Mouse (Mus musculus): ENCODE results near the gene Enpp6.

Gene Enpp6

GRCm38 (mm10) chr8:47032081-47032480 lies 45.4 kb downstream of the Enpp6 start:
- TF ChIP-seq GATA4 (IDR thresholded peaks at IDR 0.05; ENCODE audit: insufficient replicate concordance, low read length) = no peak

DNA sequence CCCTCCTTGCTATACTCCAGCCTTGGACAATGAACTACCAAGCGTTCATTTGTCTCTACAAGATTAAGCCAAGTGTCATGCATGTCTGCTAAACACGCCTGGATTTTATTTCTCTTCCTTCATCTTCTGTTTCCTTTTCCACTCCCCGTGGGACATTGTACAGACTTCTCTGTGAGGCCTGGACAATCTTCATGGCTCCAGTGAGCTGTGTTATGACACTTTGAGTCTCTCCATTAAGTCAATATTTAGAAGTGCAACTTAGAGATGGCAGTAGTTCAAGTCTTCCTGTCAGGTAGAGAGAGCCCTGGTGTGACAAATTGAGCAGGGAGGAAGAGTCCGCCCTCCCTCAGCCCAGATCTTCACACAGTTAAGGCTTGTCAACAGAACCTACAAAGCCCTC lies 47.3 kb downstream of the Enpp6 start:
- TF ChIP-seq GATA4 (IDR thresholded peaks at IDR 0.05; ENCODE audit: insufficient replicate concordance, low read length) = no peak

- TF ChIP-seq GATA4 (IDR thresholded peaks at IDR 0.05; ENCODE audit: insufficient replicate concordance, low read length) = no peak
Observed at GRCm38 (mm10) chr8:47036501-47036900, 49.8 kb downstream of the Enpp6 start.

DNA sequence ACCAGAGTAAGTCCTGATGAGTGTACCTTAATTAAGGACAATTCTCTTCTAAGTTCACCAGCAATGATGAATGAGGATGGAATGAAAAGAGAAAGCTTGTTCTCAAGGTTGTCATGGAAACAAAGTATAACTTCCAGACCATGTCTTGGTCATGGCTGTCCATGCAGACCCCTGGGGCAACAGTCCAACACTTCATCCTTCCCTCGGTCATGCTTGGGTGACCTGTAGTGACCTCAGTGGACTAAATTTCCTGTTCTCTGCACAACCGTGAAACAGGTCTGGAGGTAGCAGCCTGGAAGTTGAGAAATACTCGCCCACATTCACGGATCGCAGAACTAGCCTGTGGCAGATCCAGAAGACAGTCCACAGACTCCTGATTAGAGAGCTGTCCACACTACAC lies 50.7 kb downstream of the Enpp6 start:
- no peak for TF ChIP-seq GATA4 (IDR thresholded peaks at IDR 0.05; ENCODE audit: insufficient replicate concordance, low read length)

- no peak for TF ChIP-seq GATA4 (IDR thresholded peaks at IDR 0.05; ENCODE audit: insufficient replicate concordance, low read length)
Observed at GRCm38 (mm10) chr8:47046340-47046739, 59.7 kb downstream of the Enpp6 start.

GRCm38 (mm10) chr8:47047146-47047545 lies 60.5 kb downstream of the Enpp6 start:
- TF ChIP-seq GATA4 (IDR thresholded peaks at IDR 0.05; ENCODE audit: insufficient replicate concordance, low read length) = no peak

DNA sequence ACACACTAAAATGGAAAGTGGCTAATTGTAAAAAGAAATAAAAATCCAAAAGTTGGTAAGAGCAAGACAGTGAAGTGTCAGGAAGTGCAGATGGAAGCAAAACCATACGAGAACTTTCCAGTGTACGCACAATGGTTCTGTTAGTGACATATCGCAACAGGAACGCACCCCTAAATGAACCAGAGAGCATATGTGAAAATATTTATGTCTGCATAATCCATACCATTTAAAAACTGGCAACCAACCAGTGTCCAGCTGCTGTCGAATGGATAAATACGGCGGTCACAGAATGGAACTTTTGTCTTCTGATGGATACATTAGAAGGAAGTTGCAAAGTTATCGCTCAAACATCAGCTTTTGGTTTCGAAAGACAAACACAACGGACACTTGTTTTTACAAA lies 61.9 kb downstream of the Enpp6 start:
- no peak for TF ChIP-seq GATA4 (IDR thresholded peaks at IDR 0.05; ENCODE audit: insufficient replicate concordance, low read length)

GRCm38 (mm10) chr8:47052643-47053042 lies 66.0 kb downstream of the Enpp6 start:
- no peak for TF ChIP-seq GATA4 (IDR thresholded peaks at IDR 0.05; ENCODE audit: insufficient replicate concordance, low read length)

DNA sequence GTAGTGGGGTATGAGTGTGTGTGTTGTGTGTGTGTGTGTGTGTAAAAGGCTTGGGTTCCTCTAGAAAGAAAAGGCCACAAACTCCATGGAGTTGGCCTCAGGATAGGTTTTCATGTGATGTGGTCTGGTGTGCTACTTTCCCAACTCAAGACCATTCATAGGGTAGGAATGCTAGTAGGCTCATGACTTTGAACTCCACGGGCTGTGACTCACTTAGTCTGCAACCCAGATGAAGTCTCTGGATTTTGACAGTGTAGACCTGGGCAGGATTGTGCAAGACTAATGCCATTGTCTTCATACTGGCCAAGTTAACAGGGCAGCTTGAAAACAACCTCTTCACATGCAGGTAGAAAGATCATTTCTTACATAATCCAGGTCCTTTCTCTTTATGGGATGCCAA lies 69.4 kb downstream of the Enpp6 start:
- no peak for TF ChIP-seq GATA4 (IDR thresholded peaks at IDR 0.05; ENCODE audit: insufficient replicate concordance, low read length)

DNA sequence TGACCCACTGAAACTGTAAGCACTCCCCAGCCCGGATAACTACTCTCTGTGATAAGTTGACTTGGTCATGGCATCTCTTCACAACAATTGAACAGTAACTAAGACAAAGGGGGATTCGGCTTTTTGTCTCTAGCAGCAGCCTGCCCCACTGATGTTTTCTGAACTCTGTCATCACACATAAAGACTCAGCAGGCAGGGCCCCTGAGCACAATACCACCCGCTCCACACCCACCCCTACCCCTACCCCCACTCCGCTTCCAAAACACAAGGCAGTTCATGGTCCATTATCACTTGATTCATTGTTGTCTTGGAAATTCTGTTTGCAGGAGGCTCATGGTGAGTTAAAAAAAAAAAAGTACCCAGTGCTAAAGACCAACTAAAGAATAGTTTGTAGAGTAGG lies 71.8 kb downstream of the Enpp6 start:
- no peak for TF ChIP-seq GATA4 (IDR thresholded peaks at IDR 0.05; ENCODE audit: insufficient replicate concordance, low read length)

- TF ChIP-seq GATA4 (IDR thresholded peaks at IDR 0.05; ENCODE audit: insufficient replicate concordance, low read length) = no peak
Observed at GRCm38 (mm10) chr8:47058971-47059370, 72.3 kb downstream of the Enpp6 start.

GRCm38 (mm10) chr8:47061105-47061720 lies 74.5 kb downstream of the Enpp6 start:
- no peak for TF ChIP-seq GATA4 (IDR thresholded peaks at IDR 0.05; ENCODE audit: insufficient replicate concordance, low read length)

DNA sequence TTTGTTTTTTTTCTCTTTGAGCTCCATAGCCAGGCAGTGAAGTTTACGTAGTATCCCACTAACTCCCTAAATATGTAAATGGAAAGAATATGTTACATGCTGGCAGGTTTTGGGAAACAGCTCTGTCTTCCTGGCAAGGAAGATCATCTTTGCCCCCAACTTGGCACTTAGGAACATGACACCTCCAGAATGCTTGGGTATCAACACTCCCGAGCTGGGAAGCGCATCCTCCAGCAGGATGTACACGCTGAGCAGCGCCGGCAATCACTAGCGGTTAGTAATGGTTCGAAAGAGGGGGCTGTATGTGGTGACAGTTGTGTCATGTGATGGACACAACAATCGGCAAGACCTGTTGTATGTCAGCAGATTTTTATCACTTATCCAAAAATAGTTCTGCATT lies 80.4 kb downstream of the Enpp6 start:
- TF ChIP-seq GATA4 (IDR thresholded peaks at IDR 0.05; ENCODE audit: insufficient replicate concordance, low read length) = no peak

- no peak for TF ChIP-seq GATA4 (IDR thresholded peaks at IDR 0.05; ENCODE audit: insufficient replicate concordance, low read length)
Observed at GRCm38 (mm10) chr8:47069634-47070033, 82.9 kb downstream of the Enpp6 start.

GRCm38 (mm10) chr8:47072001-47072400 lies 85.3 kb downstream of the Enpp6 start:
- TF ChIP-seq GATA4 (IDR thresholded peaks at IDR 0.05; ENCODE audit: insufficient replicate concordance, low read length) = no peak

- TF ChIP-seq GATA4 (IDR thresholded peaks at IDR 0.05; ENCODE audit: insufficient replicate concordance, low read length) = no peak
Observed at GRCm38 (mm10) chr8:47075941-47076555, 89.4 kb downstream of the Enpp6 start.

DNA sequence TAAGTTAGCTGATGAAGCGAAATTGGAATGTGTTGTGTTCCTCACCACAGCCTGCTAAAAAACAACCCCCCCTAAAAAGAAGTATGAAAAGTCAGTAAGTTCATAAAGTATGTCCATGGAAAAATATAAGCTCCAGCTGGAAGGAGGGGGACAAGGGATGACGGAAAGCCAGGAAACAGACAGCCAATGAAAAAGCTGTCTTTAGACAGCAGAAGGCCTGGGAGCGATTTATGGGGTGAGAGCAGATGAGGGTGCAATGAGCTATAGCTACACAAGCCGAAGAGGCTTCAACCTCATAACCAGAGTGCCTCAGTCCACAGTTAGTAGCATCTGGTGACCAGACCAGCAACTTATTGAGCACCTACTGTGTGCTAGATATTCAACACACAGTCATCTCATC lies 93.3 kb downstream of the Enpp6 start:
- TF ChIP-seq GATA4 (IDR thresholded peaks at IDR 0.05; ENCODE audit: insufficient replicate concordance, low read length) = no peak

Data from liver, adult (tissue).